Mouse (Mus musculus) frontal cortex, adult 2 months (tissue): ENCODE measurements around the gene Gm21738. TPM values are rescaled to one million over a fixed set of nuclear protein-coding genes. Genes with fewer than 3 reads are reported as not detected.
"Not testable (repeated sequence)": the region's sequence is repeated elsewhere in the genome, so short reads cannot be mapped to it uniquely, and the experiment has no call there.

Source experiments
- DNase-seq, 2 experiments: peaks; one replicate each; pipeline ENCODE4 v3.0.0; 2022; ENCODE audit warnings: low spot score in 1 of 2; ENCODE audit errors: extremely low spot score in 1 of 2
- polyA plus RNA-seq: library from polyadenylated mRNA; depleted of rRNA; stranded (reverse); fragments of >200 nt; gene quantifications from 2 replicates; pipeline ENCODE4 v1.2.3, GENCODE M21; 2012; rRNA removed

The Gm21738 gene
- 0.38 TPM in 1 of 2 replicates, not detected in the other for polyA plus RNA-seq

- not testable (repeated sequence) for DNase-seq
Measured at GRCm38 (mm10) chr14:19418830-19419229, at the start of gene Gm21738. Gm21738 (minus strand) TSS chr14:19418930.

- not testable (repeated sequence) for DNase-seq
Measured at GRCm38 (mm10) chr14:19383741-19384140, 35.0 kb downstream of the Gm21738 start.

Other genes starting within 250 kb of the Gm21738 start
- 0.10 and 0.11 TPM in 2 replicates for gene Gm2244, start 131.0 kb upstream of the Gm21738 start, polyA plus RNA-seq
- 3.1 and 8.8 TPM in 2 replicates for gene Gm2237, start 166.2 kb upstream of the Gm21738 start, polyA plus RNA-seq
- not detected in 2 replicates for gene Gm5458, start 183.7 kb upstream of the Gm21738 start, polyA plus RNA-seq